Mouse (Mus musculus) lung, postnatal 0 days (tissue): ENCODE results near the gene Hcfc2.

Source experiments
- CTCF ChIP-seq: IDR thresholded peaks from 2 replicates; pipeline ENCODE4 v1.5.1; 2016; ENCODE audit warnings: antibody characterized with exemption, mild to moderate bottlenecking
- EP300 ChIP-seq: IDR thresholded peaks from 2 replicates; pipeline ENCODE4 v1.6.1; 2016; ENCODE audit warnings: antibody characterized with exemption, mild to moderate bottlenecking, control low read depth

- TF ChIP-seq CTCF (no peak), EP300 (no peak)
Measured at GRCm38 (mm10) chr10:82698712-82699261, 2.8 kb downstream of the Hcfc2 start.
